Mouse (Mus musculus) bone marrow macrophage, adult 2 months (primary cell): Measurements from ENCODE around the gene Car11.

ENCODE experiments used
- CTCF ChIP-seq: IDR thresholded peaks from 2 replicates; pipeline ENCODE4 v1.5.1; 2012; ENCODE audit warnings: low read depth, mild to moderate bottlenecking, low read length, moderate library complexity
- POLR2A ChIP-seq: IDR thresholded peaks from 2 replicates; pipeline ENCODE4 v1.6.1; 2012; ENCODE audit warnings: mild to moderate bottlenecking, low read depth, low read length, borderline replicate concordance

- TF ChIP-seq CTCF (no peak), POLR2A (no peak)
These were observed 22.2 kb downstream of the Car11 start for GRCm38 (mm10) chr7:45721642-45722347.
